Mouse (Mus musculus): ENCODE data around the gene Apoa2. TPM values are rescaled to one million over a fixed set of nuclear protein-coding genes. Genes with fewer than 3 reads are reported as not detected.
A peak's percentile ranks its signal among the peaks of the same experiment; 100 is the strongest.

Gene Apoa2
- polyA plus RNA-seq, 1 experiment from 2014 or later: 2,642 TPM

GRCm38 (mm10) chr1:171212854-171213253, 12.0 kb upstream of the Apoa2 start:
- Histone ChIP-seq H3K27me3 (replicated peaks) (peaks cover 39% of the 10 kb centered on the region), H3K4me2 (no peak overlapping the region), H3K9me3 (replicated peaks) (no peaks in the 10 kb centered on the region), H3K4me1 (peaks cover 17% of the 10 kb centered on the region), H3K4me3 (no peak overlapping the region), H3K27ac (no peak overlapping the region), H3K9ac (no peak overlapping the region), H3K36me3 (no peaks in the 10 kb centered on the region)
- 52% methylated on average over 3 of the region's 3 CpGs for WGBS (ENCODE audit: insufficient replicate concordance)
- ATAC-seq: no peak

- Histone ChIP-seq H3K27me3 (replicated peaks) (peaks cover 33% of the 10 kb centered on the region), H3K4me2 (no peak within 1 kb of the TSS), H3K9ac (no peak within 1 kb of the TSS), H3K36me3 (peaks cover 8% of the 10 kb centered on the region; the same call in 1 of the 2 replicates), H3K4me1 (peaks cover 17% of the 10 kb centered on the region), H3K4me3 (no peak within 1 kb of the TSS), H3K27ac (no peak within 1 kb of the TSS), H3K9me3 (replicated peaks) (no peaks in the 10 kb centered on the region)
- WGBS (ENCODE audit: insufficient replicate concordance): 59% methylated on average over 10 of the region's 10 CpGs
- ATAC-seq: no peak
Measured at GRCm38 (mm10) chr1:171213801-171214496, 10.9 kb upstream of the Apoa2 start, which contains the start of gene Nr1i3. Gene Nr1i3 (plus strand): TSS chr1:171213970.

GRCm38 (mm10) chr1:171216241-171216955, 8.5 kb upstream of the Apoa2 start:
- Histone ChIP-seq H3K4me1 (peaks cover 16% of the 10 kb centered on the region), H3K4me3 (no peak overlapping the region), H3K4me2 (no peak overlapping the region), H3K9ac (no peak overlapping the region), H3K27ac (no peak overlapping the region), H3K36me3 (peaks cover 25% of the 10 kb centered on the region), H3K27me3 (replicated peaks) (peaks cover 23% of the 10 kb centered on the region), H3K9me3 (replicated peaks) (no peaks in the 10 kb centered on the region)
- no peak for ATAC-seq
- WGBS (ENCODE audit: insufficient replicate concordance): 59% methylated on average over 18 of the region's 18 CpGs

- peak overlapping the region; percentile 74 for H3K4me3 ChIP-seq
- peaks cover 25% of the 10 kb centered on the region for H3K36me3 ChIP-seq
- H3K27me3 ChIP-seq (replicated peaks): no peaks in the 10 kb centered on the region
- no peak for ATAC-seq
- 7% methylated on average over 10 of the region's 10 CpGs for WGBS (ENCODE audit: insufficient replicate concordance)
- H3K9ac ChIP-seq: peak overlapping the region; percentile 72; the same call in 1 of the 2 replicates
- peak overlapping the region; percentile 71 for H3K27ac ChIP-seq
- no peaks in the 10 kb centered on the region for H3K9me3 ChIP-seq (replicated peaks)
- peak overlapping the region; percentile 91 for H3K4me2 ChIP-seq
- H3K4me1 ChIP-seq: peaks cover 32% of the 10 kb centered on the region
Measured at GRCm38 (mm10) chr1:171220871-171221270, 4.0 kb upstream of the Apoa2 start.

GRCm38 (mm10) chr1:171221281-171222193, 3.3 kb upstream of the Apoa2 start:
- Histone ChIP-seq H3K9me3 (replicated peaks) (no peaks in the 10 kb centered on the region), H3K9ac (peak overlapping the region; percentile 72), H3K4me2 (peak overlapping the region; percentile 91), H3K4me3 (peak overlapping the region; percentile 74), H3K4me1 (peaks cover 26% of the 10 kb centered on the region), H3K36me3 (peaks cover 25% of the 10 kb centered on the region), H3K27ac (peak overlapping the region; percentile 71), H3K27me3 (replicated peaks) (no peaks in the 10 kb centered on the region)
- ATAC-seq: no peak
- WGBS (ENCODE audit: insufficient replicate concordance): 5% methylated on average over 22 of the region's 22 CpGs

- peaks cover 25% of the 10 kb centered on the region for H3K36me3 ChIP-seq
- peak within 1 kb of the TSS; percentile 76 for H3K9ac ChIP-seq
- H3K4me2 ChIP-seq: peak within 1 kb of the TSS; percentile 91
- no peaks in the 10 kb centered on the region for H3K27me3 ChIP-seq (replicated peaks)
- peak within 1 kb of the TSS; percentile 74 for H3K4me3 ChIP-seq
- WGBS (ENCODE audit: insufficient replicate concordance): 1% methylated on average over 28 of the region's 28 CpGs
- H3K27ac ChIP-seq: peak within 1 kb of the TSS; percentile 93
- peaks cover 30% of the 10 kb centered on the region for H3K4me1 ChIP-seq
- peak; percentile 97 for ATAC-seq
- no peaks in the 10 kb centered on the region for H3K9me3 ChIP-seq (replicated peaks)
Measured at GRCm38 (mm10) chr1:171222238-171223155, 2.4 kb upstream of the Apoa2 start, which contains the start of gene Tomm40l. Gene Tomm40l (minus strand): TSS chr1:171222514.

- peak overlapping the region; percentile 74 for H3K4me3 ChIP-seq
- peak overlapping the region; percentile 91 for H3K4me2 ChIP-seq
- peak overlapping the region; percentile 93 for H3K27ac ChIP-seq
- H3K36me3 ChIP-seq: peaks cover 25% of the 10 kb centered on the region
- WGBS (ENCODE audit: insufficient replicate concordance): 57% methylated on average over 6 of the region's 6 CpGs
- no peaks in the 10 kb centered on the region for H3K27me3 ChIP-seq (replicated peaks)
- ATAC-seq: no peak
- H3K9me3 ChIP-seq (replicated peaks): no peaks in the 10 kb centered on the region
- H3K4me1 ChIP-seq: peaks cover 30% of the 10 kb centered on the region
- peak overlapping the region; percentile 76 for H3K9ac ChIP-seq
Measured at GRCm38 (mm10) chr1:171223168-171223567, 1.7 kb upstream of the Apoa2 start.

- ATAC-seq: no peak
- Histone ChIP-seq H3K4me1 (peaks cover 30% of the 10 kb centered on the region), H3K4me3 (no peak overlapping the region), H3K9ac (no peak overlapping the region), H3K4me2 (no peak overlapping the region), H3K36me3 (peaks cover 19% of the 10 kb centered on the region), H3K9me3 (replicated peaks) (no peaks in the 10 kb centered on the region), H3K27ac (peak overlapping the region; percentile 93; the same call in 1 of the 2 replicates), H3K27me3 (replicated peaks) (no peaks in the 10 kb centered on the region)
- 76% methylated on average over 2 of the region's 2 CpGs for WGBS (ENCODE audit: insufficient replicate concordance)
Measured at GRCm38 (mm10) chr1:171223796-171224195, 1.1 kb upstream of the Apoa2 start.

GRCm38 (mm10) chr1:171226780-171227179, 1.9 kb downstream of the Apoa2 start:
- Histone ChIP-seq H3K9ac (no peak overlapping the region), H3K27ac (no peak overlapping the region), H3K36me3 (no peaks in the 10 kb centered on the region), H3K4me2 (peak overlapping the region; percentile 47; the same call in 1 of the 2 replicates), H3K4me1 (peaks cover 27% of the 10 kb centered on the region), H3K4me3 (no peak overlapping the region), H3K9me3 (replicated peaks) (no peaks in the 10 kb centered on the region), H3K27me3 (replicated peaks) (no peaks in the 10 kb centered on the region)
- no peak for ATAC-seq
- 52% methylated on average over 4 of the region's 4 CpGs for WGBS (ENCODE audit: insufficient replicate concordance)

GRCm38 (mm10) chr1:171227879-171228278, 3.0 kb downstream of the Apoa2 start:
- no peak overlapping the region for H3K9ac ChIP-seq
- H3K4me2 ChIP-seq: no peak overlapping the region
- no peaks in the 10 kb centered on the region for H3K27me3 ChIP-seq (replicated peaks)
- ATAC-seq: no peak
- WGBS (ENCODE audit: insufficient replicate concordance): 55% methylated on average over 1 of the region's 1 CpGs
- H3K4me1 ChIP-seq: peaks cover 33% of the 10 kb centered on the region
- H3K27ac ChIP-seq: no peak overlapping the region
- H3K9me3 ChIP-seq (replicated peaks): no peaks in the 10 kb centered on the region
- no peaks in the 10 kb centered on the region for H3K36me3 ChIP-seq
- no peak overlapping the region for H3K4me3 ChIP-seq

- Histone ChIP-seq H3K4me3 (no peak overlapping the region), H3K27ac (no peak overlapping the region), H3K4me1 (peaks cover 45% of the 10 kb centered on the region), H3K4me2 (no peak overlapping the region), H3K9me3 (replicated peaks) (no peaks in the 10 kb centered on the region), H3K27me3 (replicated peaks) (no peaks in the 10 kb centered on the region), H3K9ac (no peak overlapping the region), H3K36me3 (peaks cover 13% of the 10 kb centered on the region)
- WGBS (ENCODE audit: insufficient replicate concordance): 69% methylated on average over 6 of the region's 6 CpGs
- ATAC-seq: no peak
Measured at GRCm38 (mm10) chr1:171229750-171230149, 4.9 kb downstream of the Apoa2 start.

Measured in liver, embryonic 12.5 days (tissue).